Mouse (Mus musculus): ENCODE data around the gene Flt1. TPM values are rescaled to one million over a fixed set of nuclear protein-coding genes. Genes with fewer than 3 reads are reported as not detected.

Flt1 gene
- polyA plus RNA-seq, 1 experiment, result 0.18 TPM

DNA sequence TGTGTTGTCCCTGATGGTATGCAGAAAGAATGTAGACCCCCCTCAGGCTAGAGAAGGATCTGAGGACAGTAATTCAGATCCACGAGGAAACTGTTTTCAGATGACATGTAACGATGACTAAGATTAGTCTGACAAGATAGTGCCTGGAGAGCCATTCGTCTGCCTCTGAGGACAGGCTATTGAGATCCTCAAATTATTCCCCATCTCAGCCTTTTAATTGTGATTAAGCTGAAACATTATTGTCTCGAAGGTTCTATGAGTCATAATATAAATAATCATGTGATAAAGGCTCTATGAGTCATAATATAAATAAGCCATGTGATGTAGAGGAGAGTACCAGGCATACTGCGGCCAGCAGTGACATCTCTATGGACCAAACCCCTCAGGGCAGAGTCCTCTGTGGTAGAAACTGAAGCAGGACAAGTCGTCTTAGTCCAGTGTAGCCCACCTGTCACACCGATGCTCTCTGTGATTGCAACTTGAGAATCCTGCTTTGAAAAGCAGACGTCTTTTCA lies 11.0 kb upstream of the Flt1 start:
- TF ChIP-seq GATA1 (IDR thresholded peaks at IDR 0.05; ENCODE audit: low read length), result no peak

DNA sequence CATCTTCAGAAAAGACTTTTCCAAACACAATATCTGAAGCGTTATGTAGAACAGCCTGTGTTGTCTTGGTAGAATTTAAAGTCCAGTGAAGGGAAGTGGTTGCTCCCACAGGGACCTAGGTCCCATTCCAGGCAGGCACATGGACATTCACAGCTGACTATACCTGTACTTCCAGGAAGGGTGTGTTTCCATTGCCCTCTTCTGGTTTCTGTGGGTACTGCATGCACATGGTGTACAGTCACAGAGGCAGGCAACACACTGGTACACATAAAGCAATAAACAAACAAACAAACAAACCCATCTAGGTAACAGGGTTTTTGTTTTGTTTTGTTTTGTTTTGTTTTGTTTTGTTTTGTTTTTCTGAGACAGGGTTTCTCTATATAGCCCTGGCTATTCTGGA lies 7.9 kb upstream of the Flt1 start:
- no peak for TF ChIP-seq GATA1 (IDR thresholded peaks at IDR 0.05; ENCODE audit: low read length)

DNA sequence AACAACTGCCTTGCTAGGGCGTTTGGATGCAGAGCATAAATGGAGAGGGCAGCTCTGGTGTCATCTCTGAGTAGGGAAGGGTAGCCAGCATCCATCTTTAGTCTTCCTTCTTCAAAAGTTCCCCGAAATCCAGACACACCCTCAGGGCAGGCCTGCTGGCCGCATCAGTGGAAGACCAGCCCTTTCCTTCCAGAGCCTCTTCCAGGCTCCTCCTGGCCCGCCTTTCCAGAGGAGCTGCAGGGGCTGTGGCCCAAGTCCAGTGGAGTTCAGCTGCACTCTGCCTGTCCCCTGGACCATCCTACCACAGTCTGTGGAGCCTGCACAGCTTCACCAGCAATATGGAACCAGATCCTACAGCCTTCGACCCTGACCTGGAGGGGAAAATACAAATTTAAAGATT lies 7.1 kb upstream of the Flt1 start:
- no peak for TF ChIP-seq GATA1 (IDR thresholded peaks at IDR 0.05; ENCODE audit: low read length)

DNA sequence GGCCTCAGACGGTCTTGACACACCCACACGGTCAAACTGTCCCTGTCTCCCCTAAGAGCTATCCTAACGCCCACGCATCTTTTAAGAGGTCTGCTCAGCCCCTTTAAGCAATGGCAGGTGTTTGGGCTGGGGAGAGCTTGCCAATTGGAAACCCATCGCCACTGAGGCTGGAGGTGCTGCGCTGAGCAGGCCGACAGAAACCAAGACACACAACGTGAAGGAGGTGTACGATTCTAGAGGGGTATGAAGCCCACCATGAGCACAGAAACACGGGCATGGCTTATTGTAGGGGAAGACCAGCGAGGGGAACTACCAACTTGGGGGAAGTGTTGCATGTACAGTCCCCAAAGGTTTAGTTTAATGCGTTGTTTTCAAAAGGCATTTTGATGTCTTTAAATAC lies 1.7 kb upstream of the Flt1 start:
- TF ChIP-seq GATA1 (IDR thresholded peaks at IDR 0.05; ENCODE audit: low read length), result no peak

DNA sequence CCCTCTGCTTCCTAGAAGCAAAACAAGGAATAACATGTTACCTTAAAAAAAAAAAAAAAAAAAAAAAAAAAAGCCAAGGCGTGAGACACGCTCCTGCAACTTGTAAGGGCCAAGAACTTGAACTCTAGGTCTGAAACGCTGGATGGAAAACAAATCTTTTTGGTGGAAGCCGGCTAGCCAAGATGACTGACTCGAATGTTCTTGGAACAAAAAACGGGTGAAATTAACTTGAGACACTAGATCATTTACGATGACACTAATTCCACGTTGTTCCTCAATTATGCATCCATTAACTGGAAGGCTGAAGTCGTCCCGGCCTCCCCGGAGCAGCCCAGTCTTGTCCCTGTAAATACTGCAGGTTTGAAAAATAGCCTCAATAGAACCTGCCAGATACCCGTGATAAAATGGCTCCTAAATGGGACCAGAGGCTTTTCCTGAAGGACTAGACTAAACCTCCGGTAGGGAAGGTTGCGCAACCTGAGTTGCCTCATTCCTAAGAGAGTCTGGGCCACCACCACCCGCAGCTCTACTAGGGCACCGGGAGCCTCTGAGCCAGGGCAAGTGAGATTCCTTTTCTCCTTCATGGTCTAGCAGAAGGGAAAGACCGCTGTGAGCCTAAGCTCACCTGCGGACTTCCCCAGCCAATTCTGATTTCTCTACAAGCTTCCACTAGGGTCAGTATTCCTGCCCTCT lies 1.0 kb upstream of the Flt1 start:
- no peak for TF ChIP-seq GATA1 (IDR thresholded peaks at IDR 0.05; ENCODE audit: low read length)

DNA sequence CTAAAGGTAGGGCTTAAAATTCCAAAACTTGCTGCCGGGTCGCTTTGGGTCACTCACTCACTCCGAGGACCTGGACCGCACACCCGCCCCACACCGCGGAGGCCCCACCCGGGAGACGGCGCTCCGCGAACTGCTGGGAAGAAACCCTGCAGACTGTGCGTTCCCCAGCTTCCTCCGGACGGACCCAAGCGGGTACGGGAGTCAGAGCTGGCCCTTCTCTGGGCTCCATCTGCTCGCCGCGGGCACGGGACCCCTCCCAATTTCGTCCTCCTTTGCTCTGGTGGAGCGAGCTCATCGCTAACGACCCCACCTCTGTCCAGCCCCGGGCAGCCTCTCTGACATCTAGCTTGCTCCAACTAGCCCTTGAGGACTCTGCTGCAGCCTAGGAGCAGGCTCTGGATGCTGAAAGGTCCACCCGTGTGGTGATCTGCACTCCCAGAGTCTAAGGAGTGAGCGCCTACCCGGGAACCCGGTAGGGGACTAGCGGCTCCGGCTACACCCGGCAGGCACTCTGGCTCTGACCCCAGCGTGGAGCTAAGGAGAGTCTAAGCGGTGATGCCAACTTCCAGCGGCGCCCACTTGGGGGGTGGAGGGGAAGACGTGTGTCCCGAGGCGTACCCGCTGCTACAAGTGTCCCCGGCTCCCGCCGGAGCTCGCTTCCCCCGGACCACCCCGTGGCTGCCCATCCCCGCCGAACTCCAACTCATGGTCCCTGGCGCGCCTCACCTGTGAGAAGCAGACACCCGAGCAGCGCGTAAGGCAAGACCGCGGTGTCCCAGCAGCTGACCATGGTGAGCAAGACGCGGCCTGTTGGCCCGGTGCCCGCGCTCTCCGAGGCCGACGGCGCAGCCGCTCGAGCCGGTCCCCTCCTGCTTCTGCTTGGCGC lies 623 bp downstream of the Flt1 start:
- no peak for TF ChIP-seq GATA1 (IDR thresholded peaks at IDR 0.05; ENCODE audit: low read length)

DNA sequence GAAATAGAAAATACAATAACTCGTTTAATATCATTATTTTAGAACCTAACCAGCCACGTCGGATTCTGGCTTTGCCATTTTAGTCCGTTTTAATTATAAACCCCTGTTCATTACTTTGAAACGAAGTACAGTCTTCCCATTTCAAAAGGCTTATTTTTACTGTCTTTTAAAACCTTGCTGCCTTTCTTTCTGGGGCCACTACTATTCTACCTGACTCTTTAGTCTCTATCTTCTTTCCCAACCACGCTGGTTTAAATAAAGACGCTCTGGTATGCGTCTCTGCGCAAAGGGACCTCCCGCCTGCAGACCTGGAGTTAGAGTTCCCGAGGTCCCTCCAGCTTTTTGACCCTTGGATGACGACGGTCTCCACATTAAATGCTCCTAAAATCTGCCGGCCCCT lies 1.4 kb downstream of the Flt1 start:
- no peak for TF ChIP-seq GATA1 (IDR thresholded peaks at IDR 0.05; ENCODE audit: low read length)

DNA sequence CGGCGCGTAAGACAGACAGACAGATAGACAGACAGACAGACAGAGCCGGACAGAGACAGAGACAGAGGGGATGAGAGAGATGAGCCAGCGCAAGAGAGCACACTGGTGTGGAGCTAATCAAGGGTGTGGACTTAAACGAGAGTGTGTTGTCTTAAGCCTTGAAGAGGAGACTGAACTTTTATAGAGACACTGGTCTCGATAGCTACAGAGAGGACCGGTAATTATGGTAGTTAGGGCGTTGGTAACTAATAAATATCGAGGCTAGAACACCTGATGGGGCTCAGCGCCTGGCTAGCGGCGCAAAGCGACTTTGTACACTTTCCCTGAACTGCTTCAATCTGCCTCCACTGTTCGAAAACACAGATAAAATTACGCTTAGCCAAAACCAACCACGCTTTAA lies 2.0 kb downstream of the Flt1 start:
- no peak for TF ChIP-seq GATA1 (IDR thresholded peaks at IDR 0.05; ENCODE audit: low read length)

DNA sequence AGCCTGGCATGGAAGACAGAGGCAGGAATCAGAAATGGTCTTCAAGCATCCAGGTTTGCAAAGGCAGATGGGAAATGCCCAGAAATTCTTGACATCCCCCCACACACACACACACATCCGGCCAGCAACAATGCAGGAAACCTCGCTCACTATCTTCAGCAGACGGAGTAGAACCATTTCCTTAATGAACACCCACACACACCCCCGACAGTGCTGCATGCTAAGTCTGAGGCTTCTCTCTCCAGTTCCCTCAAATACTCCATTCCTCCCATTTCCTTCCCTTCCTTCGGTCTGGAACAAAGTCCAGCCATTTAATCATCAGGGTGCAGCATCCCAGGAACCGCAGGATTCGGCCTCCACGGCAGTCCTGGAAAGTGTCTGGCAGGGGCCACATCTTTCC lies 4.4 kb downstream of the Flt1 start:
- TF ChIP-seq GATA1 (IDR thresholded peaks at IDR 0.05; ENCODE audit: low read length), result no peak

DNA sequence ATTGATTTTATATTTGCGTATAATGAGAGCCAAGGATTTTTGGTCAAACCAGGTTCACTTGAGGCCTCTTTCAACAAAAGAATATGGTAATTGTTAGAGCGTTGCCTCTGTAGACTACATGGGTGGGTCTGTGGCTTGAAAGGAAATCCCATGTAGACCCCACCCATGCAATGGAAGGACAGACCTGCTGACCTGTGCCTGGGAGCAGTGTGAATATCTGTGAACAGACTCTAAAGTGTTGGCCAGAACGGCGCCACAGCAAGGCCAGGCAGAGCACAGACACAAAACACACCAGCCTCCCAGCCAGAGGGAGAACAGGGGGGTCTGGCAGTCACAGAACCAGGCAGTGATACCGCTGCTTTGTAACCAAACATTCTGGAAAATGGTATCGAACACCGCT lies 7.5 kb downstream of the Flt1 start:
- TF ChIP-seq GATA1 (IDR thresholded peaks at IDR 0.05; ENCODE audit: low read length), result no peak

DNA sequence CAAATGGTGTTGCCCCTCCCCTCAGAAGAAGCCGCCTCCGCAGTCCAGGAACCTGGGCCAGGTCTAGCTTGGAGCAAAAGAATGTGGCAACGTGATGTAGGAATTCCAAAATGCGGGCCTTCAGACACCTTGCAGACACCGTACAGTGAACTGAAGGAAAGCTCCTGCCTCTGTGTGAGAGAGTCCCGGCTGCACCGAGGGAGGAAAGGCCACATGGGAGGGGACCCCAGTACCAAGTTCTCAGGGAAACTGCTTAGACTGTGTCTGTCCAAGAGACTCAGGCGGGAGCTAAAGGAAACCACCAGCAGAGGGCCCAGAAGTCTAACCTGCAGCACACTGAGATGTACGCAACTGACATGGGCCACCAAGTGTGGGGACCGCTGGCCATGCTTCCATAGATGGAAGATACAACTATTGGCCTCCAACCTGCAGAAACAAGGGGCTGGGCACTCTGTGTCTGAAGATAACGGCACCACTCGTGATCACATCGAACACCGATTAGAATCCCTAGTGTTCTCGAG lies 9.1 kb downstream of the Flt1 start:
- no peak for TF ChIP-seq GATA1 (IDR thresholded peaks at IDR 0.05; ENCODE audit: low read length)

DNA sequence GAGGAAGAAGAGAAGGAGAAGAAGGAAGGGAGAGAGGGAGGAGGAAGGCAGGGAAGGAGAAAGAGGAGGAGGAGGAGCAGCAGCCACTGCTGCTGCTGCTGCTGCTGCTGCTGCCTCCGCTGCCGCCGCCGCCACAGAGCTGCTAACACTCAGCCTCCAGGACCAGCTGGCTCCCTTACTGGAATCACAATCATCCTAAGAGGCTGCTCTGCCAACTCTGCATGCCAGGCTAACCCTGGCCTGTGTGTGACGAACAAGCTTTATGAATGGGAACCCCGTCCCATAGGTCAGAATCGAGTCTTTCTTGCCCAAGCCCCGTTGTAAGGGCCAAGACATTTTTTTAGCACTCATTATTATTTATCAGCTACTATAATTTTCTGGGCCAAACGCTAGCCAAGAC lies 9.5 kb downstream of the Flt1 start:
- no peak for TF ChIP-seq GATA1 (IDR thresholded peaks at IDR 0.05; ENCODE audit: low read length)

DNA sequence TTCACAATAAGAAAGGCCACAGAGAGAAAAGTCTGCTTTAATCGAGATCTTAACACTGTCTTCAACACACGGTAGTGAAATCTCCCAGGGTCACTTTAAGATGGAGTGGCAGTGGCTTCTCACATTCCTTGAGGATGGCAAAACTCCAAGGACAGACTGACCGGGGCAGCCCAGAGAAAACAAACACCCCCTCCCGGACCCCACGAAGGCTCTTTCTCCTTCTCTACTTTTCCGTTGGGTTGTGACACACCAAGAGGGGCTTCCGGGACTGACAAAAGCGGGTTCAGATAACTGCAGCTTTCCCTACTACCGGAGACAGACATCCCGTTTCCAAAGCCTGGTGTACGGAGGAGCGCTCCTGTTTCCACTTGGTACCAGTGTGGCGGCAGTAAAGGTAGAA lies 10.4 kb downstream of the Flt1 start:
- no peak for TF ChIP-seq GATA1 (IDR thresholded peaks at IDR 0.05; ENCODE audit: low read length)

DNA sequence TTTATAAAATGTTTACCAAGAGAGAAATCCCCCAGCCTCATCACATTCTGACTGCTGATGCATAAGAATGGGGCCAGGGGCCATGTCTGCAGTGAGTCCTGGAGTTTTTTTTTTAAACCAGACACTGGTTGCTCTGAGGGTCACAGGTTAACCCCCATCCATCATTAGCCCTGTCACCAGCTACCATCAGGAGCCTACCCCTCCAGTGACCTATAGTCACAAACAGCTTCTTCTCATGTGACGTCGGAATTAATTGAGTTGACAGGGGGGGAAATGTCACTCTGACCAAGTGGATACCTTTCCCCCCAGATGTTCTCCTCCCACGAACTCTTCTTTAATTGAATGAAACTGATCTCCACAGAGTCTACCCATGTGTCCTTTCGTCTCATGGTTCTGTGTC lies 17.3 kb downstream of the Flt1 start:
- TF ChIP-seq GATA1 (IDR thresholded peaks at IDR 0.05; ENCODE audit: low read length), result no peak

DNA sequence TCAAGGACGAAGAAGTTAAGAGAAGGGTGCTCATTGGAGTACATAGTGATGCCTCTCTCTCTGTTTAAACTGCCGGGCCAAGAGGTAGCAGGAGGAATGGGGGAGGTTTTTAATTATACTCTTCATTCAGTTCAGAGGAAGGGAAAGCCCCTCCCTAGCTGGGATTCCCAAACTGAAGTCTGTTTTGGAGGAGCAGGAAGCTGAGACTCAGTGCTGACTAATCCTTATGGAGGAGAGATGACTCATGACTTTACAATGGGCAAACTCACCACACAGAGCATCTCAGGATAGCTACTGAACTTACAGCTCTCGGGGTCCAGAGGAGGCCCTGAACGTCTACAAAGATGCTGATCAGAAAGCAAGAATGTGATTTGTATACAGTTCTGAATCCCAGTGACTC lies 18.3 kb downstream of the Flt1 start:
- TF ChIP-seq GATA1 (IDR thresholded peaks at IDR 0.05; ENCODE audit: low read length), result no peak

DNA sequence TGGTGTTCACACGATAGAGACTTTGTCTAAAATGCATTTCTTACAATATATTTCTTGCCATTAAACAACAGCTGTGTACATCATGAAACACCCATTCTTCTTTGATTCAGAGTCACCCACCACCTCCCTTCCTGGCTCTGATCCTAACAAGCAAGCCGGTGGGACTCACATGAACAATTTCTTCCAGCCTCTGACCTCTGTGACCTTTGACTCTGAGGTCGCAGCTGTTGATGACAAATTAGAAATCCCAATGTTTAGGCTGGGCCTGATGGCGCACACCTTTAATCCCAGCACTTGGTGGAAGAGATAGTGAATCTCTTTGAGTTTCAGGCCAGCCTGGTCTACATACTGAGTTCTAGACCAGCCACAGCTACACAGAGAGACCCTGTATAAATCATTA lies 20.9 kb downstream of the Flt1 start:
- no peak for TF ChIP-seq GATA1 (IDR thresholded peaks at IDR 0.05; ENCODE audit: low read length)

DNA sequence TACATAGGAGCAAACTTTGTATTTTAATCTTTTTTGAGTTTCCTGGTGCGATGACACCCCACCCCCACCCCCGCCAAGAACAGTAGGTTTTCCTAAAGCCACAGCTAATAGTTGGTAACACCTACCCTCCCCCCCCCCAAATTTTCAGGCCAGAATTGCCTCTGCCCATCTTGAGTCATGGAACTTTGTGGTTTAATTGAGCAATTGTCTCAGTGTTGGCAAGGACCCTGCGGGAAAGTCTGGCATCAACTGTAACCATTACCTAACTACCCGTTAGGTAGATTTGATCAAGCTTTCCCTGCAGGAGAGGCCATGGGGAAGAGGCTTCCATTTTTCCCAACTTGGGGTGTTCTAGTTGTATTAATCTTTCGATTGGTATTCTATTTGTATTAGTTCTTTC lies 23.4 kb downstream of the Flt1 start:
- no peak for TF ChIP-seq GATA1 (IDR thresholded peaks at IDR 0.05; ENCODE audit: low read length)
